Mouse (Mus musculus): ENCODE data around the gene Rhobtb1. TPM values are rescaled to one million over a fixed set of nuclear protein-coding genes. Genes with fewer than 3 reads are reported as not detected.

The Rhobtb1 gene
- 1.5 TPM in 1 of 2 replicates, not detected in the other for total RNA-seq (2015; ENCODE audit: low replicate concordance)
- total RNA-seq (2017; ENCODE audit: low replicate concordance): 0.98 and 1.4 TPM in 2 replicates

- no peak for ATAC-seq (replicated peaks; ENCODE audit: low FRiP score, poor library complexity, severe bottlenecking)
These were observed at the start of gene Rhobtb1 for GRCm38 (mm10) chr10:69151045-69151444. TSS of gene Rhobtb1 (plus strand) at chr10:69151434.

- ATAC-seq (replicated peaks; ENCODE audit: low FRiP score, poor library complexity, severe bottlenecking): no peak
These were observed 49.2 kb upstream of the Rhobtb1 start for GRCm38 (mm10) chr10:69101988-69102387.

- ATAC-seq (replicated peaks; ENCODE audit: low FRiP score, poor library complexity, severe bottlenecking): no peak
These were observed 46.9 kb upstream of the Rhobtb1 start for GRCm38 (mm10) chr10:69104143-69104882.

DNA sequence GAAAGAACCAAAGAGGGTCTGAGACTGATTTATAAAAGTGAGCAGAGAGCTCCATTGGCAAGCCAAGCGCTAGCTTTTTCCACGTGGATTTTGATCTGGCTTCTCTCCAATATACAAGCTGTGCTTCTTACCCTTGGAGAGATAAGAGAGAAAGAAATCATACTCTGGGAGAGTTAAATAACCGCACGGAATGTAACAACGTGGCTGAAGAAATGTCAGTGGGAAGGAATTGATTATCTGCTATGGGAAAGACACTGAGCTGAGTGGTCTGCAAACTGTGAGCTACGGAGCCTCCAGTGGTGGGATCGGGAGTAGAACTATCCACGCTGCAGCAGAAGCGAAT, 46.4 kb upstream of the Rhobtb1 start:
- no peak for ATAC-seq (replicated peaks; ENCODE audit: low FRiP score, poor library complexity, severe bottlenecking)

- ATAC-seq (replicated peaks; ENCODE audit: low FRiP score, poor library complexity, severe bottlenecking): no peak
These were observed 44.4 kb upstream of the Rhobtb1 start for GRCm38 (mm10) chr10:69106796-69107195.

DNA sequence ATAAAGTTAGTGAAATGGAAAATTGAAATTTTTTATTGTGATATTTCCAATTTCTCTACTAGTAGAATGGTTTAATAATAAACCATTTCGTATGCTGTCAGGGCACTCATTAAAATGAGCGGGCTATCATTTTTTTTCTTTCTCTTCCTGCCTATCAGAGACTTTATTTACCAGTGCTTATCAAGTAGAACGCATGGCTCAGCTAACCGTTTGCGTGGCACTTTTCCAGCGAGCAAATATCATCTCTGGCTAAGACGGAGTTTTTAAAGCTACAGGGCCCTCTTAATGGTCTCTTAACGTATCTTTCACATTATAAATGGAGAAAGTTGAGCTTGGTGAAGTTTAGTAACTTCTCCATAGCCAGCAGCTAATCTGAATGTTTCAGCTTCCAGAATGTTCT, 44.0 kb upstream of the Rhobtb1 start:
- no peak for ATAC-seq (replicated peaks; ENCODE audit: low FRiP score, poor library complexity, severe bottlenecking)

DNA sequence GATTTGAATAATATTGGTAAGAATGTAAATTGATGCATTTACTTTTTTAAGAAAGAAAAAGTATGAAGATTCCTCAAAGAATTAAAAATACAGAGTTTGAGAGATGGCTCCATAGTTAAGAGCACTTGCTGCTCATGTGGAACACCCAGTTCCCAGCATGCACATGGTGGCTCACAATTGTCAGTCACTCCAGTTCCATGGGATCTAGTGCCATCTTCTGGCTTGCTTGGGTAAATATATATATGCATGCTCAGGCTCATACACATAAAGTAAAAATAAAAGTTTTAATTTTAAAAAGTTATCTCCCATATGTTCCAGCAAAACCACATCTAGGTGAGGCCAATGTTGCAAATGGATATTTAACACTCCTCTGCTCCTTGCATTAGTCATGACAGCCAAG, 36.9 kb upstream of the Rhobtb1 start:
- no peak for ATAC-seq (replicated peaks; ENCODE audit: low FRiP score, poor library complexity, severe bottlenecking)

DNA sequence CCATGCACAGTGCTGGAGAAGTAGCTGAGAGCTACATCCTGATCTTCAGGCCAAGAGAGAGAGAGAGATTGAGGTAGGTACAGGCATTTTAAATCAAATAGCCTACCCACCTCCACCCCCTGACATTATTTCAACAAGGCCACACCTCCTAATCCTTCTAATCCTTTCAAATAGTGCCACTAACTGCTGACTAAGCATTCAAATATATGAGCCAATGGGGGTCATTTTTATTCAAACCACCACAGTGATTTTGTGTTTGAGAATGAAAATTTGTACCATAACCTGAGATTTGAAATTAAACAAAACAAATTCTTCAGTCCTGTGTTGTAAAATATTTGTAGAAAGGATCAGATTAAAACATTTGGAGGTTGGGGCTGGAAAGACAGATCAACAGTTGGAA, 33.2 kb upstream of the Rhobtb1 start:
- no peak for ATAC-seq (replicated peaks; ENCODE audit: low FRiP score, poor library complexity, severe bottlenecking)

DNA sequence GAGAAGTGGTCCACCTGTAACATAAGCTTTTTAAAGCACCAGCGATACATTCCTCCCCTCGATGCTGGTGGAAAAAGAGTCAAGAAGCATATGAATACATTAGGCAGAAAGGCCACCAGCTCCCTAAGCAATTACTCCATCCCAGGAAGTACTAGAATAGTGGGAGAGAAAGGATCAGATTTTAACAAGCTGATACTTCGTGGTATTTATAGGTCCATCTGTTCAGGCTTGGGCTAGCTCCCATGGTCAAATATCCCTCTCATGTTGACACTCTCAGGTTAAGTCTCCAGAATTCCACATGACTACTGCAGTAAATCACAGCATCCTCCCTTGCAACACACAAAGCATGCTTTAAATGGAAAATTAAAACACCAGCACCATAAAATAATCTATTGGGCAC, 32.3 kb upstream of the Rhobtb1 start:
- ATAC-seq (replicated peaks; ENCODE audit: low FRiP score, poor library complexity, severe bottlenecking): no peak

DNA sequence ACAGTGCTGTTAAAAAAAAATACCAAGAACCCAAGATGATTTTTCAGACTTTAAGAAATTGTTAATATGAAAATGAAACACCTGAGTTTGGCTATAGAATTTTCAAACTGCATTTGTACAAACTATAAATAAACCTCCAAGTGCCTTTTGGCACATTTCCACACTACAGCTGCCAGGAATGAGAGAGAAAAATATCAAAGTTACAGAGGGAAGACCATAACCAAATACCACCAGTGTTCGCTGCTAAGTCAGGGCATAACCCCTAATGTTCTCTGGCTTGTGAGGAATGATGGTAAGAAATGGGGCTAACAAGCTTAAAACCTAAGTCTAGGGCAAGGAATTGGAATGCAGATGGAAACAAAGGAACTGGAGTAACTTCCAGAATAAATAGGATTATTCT, 31.8 kb upstream of the Rhobtb1 start:
- ATAC-seq (replicated peaks; ENCODE audit: low FRiP score, poor library complexity, severe bottlenecking): no peak

DNA sequence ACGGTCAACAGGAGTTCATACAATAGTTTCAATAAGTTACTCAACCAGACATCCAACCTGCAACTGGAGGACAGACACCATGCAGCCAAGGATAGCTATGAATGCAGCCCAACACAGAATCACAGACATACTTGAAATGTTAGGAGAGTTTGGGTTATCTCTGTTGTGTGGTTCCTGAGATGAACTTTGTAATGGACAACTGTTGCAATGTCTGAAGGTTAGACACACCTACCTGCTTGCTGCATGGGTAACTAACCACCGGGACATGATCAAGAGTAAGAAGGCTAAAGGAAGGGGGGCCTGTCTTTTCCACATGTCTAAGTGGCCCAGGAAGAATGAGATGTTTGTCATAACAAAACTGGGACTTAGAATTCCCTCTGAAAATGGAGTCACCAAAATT, 24.7 kb upstream of the Rhobtb1 start:
- ATAC-seq (replicated peaks; ENCODE audit: low FRiP score, poor library complexity, severe bottlenecking): no peak

- no peak for ATAC-seq (replicated peaks; ENCODE audit: low FRiP score, poor library complexity, severe bottlenecking)
These were observed 22.7 kb upstream of the Rhobtb1 start for GRCm38 (mm10) chr10:69128531-69128930.

GRCm38 (mm10) chr10:69130613-69131012, 20.6 kb upstream of the Rhobtb1 start:
- ATAC-seq (replicated peaks; ENCODE audit: low FRiP score, poor library complexity, severe bottlenecking): no peak

- ATAC-seq (replicated peaks; ENCODE audit: low FRiP score, poor library complexity, severe bottlenecking): no peak
These were observed 16.9 kb upstream of the Rhobtb1 start for GRCm38 (mm10) chr10:69134356-69134755.

GRCm38 (mm10) chr10:69136241-69136828, 14.9 kb upstream of the Rhobtb1 start:
- no peak for ATAC-seq (replicated peaks; ENCODE audit: low FRiP score, poor library complexity, severe bottlenecking)

DNA sequence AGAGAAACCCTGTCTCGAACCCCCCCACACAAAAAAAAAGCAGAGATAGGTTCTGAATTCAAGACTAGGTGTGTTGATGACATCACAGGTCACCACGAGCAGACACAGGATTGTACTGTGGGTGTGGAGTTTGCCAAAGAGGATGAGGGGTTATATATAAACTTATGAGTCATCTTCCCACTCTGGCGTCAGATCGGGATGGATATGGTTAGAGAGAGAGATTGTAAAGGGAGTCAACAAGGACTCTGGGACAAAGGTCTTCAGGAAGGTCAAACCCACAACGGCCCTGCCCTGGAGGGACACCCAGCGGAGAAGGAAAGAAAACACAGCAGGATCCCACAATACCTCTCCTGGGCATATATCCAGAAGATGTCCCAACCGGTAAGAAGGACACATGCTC, 2.0 kb upstream of the Rhobtb1 start:
- no peak for ATAC-seq (replicated peaks; ENCODE audit: low FRiP score, poor library complexity, severe bottlenecking)

GRCm38 (mm10) chr10:69152971-69153370, 1.7 kb downstream of the Rhobtb1 start:
- ATAC-seq (replicated peaks; ENCODE audit: low FRiP score, poor library complexity, severe bottlenecking): no peak

GRCm38 (mm10) chr10:69155428-69156175, 4.4 kb downstream of the Rhobtb1 start:
- no peak for ATAC-seq (replicated peaks; ENCODE audit: low FRiP score, poor library complexity, severe bottlenecking)

DNA sequence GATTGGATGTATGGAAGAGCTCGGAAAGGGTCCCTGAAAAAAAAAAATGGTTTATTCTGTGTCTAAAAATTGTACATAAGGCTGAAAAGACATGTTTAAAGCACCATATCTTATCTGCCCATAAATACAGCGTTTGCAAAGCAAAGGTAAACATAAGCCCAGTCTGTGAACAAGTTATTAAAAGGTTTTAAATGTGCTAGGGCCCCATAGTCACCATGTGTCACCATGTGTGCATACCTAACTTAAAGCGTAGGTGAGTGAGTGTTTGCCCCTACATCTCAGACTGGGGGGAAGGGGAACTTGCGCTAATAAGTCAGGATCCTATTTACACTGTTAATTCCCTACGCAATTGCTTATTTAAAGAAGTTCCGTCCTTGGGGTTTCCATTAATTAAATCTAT, 5.2 kb downstream of the Rhobtb1 start:
- ATAC-seq (replicated peaks; ENCODE audit: low FRiP score, poor library complexity, severe bottlenecking): no peak

DNA sequence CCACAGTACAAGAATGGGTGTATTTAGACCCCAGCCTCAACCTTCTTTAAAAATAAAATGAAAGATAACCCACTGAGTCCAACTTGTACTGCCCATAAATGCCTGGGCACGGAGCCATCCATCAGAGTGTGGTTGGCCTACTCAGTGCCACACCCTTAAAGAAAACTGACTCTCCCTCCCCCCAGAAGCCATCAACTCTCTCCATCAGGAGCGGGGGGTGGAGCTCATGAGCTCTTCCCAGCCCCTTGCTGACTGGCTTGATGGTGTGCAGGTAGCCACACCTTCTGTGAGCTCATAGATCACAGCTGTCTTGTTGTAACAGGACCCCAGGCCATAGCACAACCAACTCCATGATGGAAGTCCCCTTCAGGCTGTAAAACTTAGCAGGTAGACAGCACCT, 6.2 kb downstream of the Rhobtb1 start:
- no peak for ATAC-seq (replicated peaks; ENCODE audit: low FRiP score, poor library complexity, severe bottlenecking)

DNA sequence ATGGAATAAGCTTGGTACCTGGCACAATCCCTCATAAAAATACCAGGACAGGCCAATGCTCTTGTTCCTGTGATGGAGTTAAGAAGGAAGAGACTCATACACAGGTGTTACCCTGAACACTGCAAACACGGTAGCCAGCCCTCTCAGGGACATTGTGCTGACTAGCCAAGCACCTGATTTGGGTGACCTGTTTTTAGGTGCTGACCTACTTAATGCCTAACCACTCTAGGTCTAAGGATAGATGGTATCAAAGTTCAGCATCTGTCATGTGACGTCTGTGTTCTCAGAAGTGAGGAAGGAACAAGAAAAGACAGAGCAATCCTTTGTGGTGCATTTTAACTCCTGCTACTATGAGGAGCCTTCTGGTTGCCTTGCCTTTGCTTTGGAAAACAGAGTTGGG, 9.6 kb downstream of the Rhobtb1 start:
- ATAC-seq (replicated peaks; ENCODE audit: low FRiP score, poor library complexity, severe bottlenecking): no peak
